Mouse (Mus musculus): ENCODE measurements at regions not wholly inside any gene's neighbourhood (a gene's known extent, or its start where the extent isn't known, plus 50 kb on each side); places are given as distances from the start of the nearest gene placed in this dataset.
"Not testable (repeated sequence)": the region's sequence is repeated elsewhere in the genome, so short reads cannot be mapped to it uniquely, and the experiment has no call there.

DNA sequence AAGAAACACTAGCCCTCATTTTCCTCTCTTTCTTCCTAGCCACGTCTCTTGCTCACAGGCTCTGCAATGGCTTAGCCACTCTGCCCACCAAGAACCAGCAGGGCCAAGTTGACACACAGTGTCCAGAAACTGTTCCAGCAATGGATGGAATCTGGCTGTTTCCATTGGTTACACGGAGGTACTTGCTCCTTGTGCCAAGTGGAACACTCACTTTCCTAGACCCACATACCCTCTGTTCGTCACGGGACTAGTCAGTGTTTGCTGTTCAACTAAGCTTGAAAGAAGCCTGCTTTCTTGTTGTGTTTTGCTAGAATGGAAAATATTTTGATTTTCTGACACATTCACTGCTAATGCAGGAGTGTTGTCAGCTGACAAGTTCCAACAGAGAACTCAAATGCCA is 575.7 kb upstream of the Gulo start:
- DNase-seq (ENCODE audit: low spot score), result no peak

DNA sequence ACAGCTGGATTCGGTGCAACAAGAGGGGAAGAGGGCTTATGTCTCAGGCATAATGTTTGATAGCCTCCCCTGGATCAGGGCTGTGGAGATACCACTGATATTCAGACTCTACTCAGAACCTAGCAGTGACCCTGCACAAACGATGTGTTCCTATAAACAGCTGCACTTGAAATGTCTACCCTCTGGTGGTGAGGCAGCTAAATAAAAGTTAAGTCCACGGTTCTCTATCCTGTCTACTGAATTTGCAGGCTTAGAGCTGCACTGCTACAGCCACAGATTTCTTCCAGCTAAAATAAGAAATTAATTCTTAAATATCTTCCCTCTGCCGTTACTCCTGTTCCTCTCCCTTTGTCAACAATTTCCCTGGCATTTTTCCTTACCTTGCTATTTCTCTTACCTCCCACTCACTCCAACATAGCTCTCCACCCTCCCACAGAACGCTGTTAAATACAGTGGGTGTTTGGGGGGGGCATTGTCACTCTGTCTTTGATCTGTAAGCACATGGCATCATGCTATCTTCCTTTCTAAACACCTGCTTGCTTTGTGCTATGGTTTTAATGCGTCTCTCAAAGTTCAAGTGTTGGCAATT is 571.0 kb upstream of the Gulo start:
- DNase-seq (ENCODE audit: low spot score), result no peak

DNA sequence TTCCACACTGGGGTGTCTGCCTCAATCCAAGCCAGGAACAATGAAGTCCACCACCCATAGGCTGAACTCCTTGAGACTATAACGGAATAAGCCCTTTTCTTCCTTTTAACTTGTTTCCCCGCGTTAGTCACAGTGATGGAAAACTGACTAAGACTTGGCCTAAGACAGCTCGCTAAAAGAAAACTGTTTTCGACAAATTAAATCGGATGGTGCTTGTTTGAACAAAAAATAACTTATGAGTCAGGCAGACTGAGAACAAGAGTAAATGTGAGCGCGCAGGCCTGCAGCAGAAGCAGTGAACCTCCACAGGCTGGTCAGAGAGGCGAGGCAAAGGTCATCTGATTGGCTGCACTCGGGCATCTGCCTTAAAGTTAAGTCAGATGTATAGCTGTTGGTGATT is 557.6 kb upstream of the Gulo start:
- DNase-seq (ENCODE audit: low spot score), result no peak

DNA sequence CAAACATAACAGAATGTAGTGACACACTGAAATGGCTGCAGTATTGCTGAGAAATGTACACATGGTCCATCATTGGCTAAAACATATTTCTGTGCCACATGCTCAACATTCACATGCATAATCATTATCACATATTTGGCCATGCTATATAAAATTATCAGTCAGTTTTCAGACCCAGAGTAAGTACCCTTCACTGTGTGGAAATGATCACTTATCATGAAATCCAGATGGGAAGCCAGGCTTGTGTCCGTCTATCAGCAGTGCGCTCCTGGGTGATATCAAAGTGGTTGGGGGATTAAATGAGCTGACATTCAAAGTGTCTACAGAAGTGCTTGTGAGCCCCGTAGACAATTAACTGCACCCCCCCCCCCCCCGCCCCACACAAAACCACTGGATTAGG is 553.7 kb upstream of the Gulo start:
- no peak for DNase-seq (ENCODE audit: low spot score)

DNA sequence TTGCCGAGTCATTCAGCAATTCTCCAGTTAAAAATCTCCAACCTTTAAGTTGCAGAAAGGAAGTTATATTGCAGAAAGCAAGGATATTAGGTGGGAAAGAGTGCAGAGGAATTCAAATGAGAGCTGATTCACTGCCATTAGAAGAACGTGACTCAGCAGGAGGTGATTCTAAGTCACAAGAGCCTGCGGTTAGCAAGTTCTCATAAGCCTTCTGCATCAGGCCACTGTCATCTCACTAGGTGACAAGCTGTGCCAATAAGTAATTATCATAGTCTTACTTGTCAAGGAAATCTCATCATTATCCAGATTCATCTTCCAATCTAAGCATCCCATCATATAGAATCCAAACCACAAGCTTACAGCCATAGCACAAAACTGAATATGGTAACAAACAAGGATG is 552.7 kb upstream of the Gulo start:
- DNase-seq (ENCODE audit: low spot score), result no peak

DNA sequence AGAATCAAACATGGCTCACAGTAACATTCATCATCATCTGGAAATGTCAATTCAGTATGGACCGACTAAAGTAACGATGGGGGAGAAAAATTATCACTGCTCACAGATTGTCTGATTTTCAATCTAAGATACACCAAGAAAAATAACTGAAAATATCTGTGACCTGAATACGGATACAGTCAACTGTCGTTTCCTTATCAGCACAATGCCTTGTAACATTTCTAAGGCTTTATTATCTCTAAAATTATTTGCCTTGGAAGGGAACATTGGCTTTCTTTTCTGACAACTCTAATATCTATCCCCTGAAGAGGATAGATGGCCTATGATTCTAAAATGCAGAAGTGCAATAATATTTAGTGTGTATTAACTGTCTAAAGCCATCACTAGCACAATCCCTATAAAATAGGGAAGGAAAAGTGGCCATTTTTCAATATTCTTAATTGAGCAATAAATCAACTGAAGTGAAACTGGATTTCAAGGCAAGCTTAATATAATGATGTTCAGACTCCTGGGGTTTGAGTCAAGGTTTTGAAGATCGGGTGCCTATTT is 552.1 kb upstream of the Gulo start:
- no peak for DNase-seq (ENCODE audit: low spot score)

DNA sequence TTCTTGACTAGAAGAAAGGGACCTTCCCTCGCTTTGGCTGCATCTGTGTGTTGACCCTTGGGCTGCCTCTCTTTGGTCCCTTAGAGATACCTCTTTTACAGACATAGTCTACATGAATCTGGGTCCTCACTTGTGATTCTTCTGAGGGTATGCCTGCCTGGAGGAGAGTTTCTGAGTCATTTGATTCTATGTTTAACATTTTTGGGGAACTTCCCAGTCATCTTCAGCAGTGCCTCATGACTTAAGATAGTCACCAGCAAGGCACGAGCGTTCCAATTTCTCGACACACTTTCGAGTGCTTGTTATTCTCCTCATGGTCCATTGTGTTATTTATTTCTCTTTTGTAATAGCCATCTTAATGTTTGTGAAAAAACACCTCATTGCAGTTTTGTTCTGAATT is 549.4 kb upstream of the Gulo start:
- DNase-seq (ENCODE audit: low spot score), result no peak

DNA sequence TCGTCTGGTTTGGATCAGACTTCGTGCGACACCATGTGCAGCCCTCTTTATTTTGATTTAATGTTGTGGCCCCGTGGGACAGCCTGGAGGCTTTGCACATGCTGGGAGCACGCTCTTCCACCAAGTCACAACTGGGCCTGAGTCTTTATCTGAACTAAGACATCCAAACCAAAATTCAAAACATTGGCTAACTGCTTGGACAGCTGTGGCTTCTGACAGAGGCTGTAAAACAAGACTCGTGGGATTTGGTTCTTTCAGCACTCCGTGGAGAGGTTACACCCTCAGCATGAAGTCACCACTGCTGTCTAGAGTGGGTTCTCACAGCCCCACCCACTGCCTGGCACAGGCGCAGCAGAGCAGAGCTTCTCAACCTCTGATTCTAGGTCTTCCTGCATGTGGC is 548.6 kb upstream of the Gulo start:
- DNase-seq (ENCODE audit: low spot score), result no peak

DNA sequence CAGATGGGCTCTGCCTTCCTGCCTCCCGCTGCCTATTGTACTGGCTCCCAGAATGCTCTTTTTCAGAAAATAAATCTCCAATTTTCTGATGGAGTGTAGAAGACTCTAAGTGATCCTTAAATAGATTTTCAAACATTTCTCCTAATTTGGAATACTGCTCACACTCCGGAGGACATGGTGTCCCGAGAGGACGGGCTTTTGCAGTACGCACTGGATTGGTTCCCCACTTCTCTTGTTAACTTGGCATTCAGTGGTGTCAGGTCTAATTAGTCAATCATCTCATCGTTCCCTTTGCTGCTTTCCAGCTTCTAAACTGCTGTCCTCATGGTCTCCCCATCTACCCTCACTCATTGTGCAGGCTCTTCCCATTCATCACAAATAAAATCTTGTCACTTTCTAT is 529.5 kb upstream of the Gulo start:
- no peak for DNase-seq (ENCODE audit: low spot score)

DNA sequence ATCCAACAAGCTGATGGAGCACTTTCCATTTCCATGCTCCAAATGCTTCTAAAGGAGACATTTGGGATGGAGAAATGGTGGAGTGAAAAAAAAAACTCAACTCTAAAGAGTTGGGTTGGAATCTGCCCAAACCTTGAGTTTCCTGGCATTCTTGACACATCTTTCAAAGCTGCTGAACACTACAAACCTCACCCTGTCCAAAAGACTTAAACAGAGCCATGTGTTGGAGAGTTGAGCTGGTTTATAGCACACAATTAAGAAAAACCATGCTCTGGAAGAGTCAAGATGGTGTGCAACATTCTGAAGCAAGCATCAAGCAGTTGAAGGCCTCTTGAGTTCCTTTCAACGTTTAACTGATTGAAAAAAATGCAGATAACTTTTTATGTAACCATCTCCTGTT is 525.7 kb upstream of the Gulo start:
- DNase-seq (ENCODE audit: low spot score), result no peak

DNA sequence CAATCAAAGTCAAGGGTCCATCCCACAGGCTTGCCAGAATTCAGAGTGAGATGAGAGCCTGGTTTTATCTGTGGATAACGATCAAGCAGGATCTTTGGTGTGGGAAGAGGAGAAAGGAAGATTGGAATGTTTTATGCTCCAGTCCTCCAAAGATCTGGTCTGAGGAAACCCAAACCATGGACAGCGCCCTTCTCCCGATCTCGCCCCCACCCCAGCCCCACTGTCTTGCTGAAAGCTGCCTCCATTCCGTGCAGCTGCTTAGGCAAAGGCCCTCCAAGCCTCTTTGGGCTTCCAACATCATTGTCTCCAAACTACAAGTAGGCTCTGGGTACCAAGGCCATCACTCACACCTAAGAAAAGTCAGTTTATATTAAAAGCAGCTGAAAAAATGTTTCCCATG is 519.1 kb upstream of the Gulo start:
- no peak for DNase-seq (ENCODE audit: low spot score)

DNA sequence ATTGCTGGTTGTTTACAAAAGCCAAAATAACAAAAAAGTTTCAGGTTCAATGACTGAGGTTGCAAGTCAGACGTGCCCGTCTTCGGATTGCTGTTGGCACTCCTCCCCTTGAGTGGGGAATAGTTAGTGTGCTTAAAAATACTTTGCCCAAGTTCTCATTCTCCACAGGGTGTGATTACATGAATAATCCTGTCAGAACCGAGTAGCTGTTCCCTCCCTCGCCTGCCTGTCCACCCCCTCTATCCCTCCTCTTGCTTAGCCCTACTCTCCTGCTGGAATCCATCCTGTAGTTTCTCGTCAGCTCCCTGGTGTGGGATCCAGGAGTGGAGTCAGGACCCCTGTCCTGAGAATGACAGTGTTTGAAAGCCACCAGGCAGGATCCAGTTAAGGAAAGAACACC is 518.1 kb upstream of the Gulo start:
- no peak for DNase-seq (ENCODE audit: low spot score)

DNA sequence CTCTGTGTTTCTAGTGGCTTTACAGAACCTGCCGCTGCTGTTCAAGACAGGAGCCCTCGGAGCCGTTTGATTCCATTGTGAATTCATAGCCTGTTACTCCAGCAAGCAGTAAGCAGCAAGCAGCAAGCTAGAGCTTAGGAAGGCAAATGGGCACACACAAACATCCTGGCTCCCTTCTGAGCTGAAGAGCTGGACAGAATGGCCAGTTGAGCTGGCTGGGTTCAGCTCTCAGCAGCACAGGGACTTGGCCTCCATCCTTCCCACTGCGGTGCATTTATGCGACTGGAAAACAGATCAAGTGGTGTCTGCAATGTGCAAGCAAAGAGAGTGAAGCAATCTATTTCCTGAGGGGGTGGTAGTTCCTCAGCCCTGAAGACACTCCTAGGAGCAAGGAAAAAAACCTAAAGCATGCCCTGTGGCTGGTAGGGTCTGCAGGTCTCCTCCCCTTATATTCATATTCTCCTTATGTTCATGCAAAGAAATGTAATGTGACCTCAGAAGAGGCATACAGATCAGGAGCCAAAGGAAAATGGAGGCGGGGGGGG is 513.9 kb upstream of the Gulo start:
- DNase-seq (ENCODE audit: low spot score), result no peak

DNA sequence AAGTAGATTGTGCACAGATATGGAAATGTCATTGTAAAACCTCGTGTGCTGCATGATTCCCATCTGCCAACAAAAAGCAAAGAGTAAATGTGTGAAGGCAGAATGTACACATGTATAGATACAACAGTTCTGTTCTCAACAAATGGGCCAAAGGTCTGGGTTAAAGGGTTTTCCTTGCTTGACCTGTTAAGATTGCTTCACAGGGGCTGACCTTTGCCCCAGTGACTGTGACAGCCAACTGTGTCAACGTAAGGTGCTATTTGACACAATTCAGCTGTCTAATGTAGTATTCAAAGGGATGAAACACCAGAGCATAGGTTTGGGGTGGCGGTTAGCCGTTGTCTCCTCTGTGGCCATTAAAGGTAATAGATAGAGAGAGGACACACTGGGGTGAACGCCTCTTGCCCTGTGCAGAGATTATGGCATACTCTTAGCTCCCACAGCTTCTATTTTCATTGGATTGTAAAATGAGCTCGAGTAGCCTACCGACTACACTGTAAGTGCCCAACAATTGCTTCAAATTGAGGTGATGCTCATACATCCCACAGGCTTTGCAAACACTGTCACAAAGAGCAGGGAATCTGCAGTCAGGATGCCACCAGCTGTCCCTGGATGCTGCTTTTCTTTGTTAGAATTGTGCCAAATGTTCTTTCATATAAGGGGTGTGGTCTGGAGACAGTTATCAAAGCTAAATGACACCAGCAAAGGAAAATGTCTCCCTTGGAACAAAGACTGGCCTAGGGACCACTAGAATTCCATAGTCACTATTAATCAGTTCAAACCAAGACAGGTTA is 513.0 kb upstream of the Gulo start:
- DNase-seq (ENCODE audit: low spot score), result no peak

DNA sequence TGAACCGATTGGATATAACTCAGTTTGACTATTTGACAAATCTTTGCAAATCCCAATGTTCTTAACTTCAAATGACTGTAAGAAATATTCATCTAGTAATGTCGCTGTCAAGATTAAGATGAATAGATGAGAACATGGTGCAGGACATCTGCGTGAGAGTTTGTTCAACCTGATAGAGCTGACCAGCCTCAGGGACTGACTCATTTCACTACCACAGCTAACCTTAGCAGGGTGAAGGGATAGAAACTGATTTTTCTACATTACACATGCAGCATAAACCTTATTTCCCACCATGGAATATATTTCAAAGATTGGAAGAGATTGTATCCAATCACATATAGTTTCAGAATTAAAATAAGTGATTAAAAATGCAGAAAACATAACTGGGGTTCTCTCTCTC is 507.8 kb upstream of the Gulo start:
- no peak for DNase-seq (ENCODE audit: low spot score)

DNA sequence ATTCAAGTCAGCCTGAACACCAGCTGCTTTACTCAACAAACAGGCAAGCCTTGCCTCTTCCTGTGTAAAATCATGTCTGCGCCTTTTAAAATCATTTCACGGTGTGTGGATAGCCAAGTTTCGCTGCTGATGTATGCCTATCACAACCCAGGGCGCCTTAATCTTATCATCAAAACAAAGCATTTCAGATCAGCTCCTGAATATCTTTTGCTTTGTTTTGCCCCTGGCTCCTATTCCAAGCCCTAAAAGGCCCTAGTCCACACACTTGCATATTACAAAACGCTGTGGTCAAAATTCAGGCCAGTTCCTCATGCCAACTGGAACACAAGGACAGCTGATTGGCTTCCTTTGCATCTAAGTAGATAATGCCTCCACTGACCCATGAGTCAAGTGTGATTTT is 501.7 kb upstream of the Gulo start:
- no peak for DNase-seq (ENCODE audit: low spot score)

DNA sequence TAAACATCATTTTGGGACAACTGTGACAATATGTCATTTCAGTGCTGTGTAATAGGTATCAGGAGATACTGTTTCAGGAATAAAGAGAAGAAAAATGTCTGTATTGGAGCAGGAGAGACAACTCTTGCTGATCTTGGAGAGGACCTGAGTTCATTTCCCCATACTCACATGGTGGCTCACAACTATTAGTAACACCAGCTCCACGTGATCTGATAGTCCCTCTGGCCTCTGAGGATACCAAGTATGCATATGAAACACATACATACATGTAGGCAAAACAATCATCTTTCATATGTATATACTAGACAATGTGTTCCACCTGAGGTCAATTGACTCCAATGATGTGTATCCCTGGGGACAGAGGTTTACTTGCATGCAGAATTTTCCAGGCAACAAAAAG is 501.2 kb upstream of the Gulo start:
- DNase-seq (ENCODE audit: low spot score), result no peak

DNA sequence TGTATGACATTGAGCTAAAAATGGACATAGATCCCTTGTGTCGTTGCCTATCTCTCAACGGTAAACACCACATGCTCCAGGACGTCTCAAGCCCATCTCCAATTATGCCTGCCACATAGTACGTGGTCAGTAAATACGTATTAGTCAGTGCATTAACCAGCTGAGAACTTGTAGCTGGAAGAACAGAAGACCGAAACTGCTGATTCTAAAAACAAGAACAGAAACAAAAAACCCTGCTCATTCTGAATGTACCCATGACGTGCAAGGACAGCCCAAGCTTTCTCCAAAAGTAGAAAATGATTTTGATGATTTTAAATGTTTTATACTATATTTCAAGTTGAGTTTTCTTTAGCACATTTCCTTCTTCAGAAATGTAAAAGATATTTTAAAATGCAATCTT is 500.7 kb upstream of the Gulo start:
- no peak for DNase-seq (ENCODE audit: low spot score)

DNA sequence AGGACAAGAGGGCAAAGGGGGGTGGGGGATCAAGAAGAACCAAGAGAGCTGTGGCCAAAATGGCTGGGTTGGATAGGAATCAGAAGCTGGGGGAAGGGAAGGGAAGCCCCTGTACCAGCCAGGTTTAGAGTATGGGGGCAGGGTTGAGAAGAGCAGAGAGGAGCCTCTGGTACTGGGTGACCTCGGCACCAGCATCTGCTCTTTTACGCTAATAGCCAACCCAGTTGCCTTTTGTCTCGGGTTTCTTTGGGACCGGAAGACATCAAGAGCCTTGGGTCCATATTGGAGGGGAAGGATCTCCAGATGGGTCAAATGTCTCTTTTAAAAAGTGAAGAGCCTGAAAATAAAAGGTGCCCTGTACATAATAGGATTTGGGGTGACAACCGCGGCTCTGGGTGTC is 493.0 kb upstream of the Gulo start:
- no peak for DNase-seq (ENCODE audit: low spot score)

DNA sequence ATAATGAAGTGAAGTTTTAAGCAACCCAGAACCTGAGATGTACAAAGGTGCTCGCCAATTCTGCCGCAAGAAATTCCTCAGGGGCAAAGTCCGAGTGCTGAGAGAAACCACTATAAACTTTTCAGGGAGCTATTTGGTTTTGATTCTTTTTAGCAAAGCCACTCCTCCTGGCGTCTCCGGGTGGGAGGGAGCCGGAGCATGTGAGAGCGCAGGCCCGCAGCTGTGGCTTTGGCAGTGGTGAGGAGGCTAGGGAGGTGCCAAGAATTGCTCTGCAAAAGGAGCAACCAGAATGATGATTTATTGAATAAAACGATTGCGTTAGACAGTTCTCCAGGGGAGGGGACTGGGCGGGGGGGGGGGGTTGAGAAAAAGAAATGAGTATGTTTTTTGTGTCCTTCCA is 490.9 kb upstream of the Gulo start:
- peak; percentile 24 for DNase-seq (ENCODE audit: low spot score)

DNA sequence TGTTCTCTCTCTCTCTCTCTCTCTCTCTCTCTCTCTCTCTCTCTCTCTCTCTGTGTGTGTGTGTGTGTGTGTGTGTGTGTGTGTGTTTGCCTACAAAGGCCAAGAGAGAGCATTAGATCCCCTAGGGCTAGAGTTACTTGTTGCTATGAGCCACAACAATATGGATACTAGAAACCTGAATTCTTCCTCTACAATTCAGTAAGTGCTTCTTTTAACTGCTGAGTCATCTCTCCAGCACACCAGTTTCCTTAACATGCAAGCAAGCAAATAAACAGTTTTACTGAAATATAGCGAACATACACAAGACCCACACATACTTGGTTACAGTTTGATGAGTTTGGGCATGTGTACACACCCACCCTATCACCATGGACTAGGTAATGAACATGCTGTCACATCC is 486.1 kb upstream of the Gulo start:
- DNase-seq (ENCODE audit: low spot score), result no peak

DNA sequence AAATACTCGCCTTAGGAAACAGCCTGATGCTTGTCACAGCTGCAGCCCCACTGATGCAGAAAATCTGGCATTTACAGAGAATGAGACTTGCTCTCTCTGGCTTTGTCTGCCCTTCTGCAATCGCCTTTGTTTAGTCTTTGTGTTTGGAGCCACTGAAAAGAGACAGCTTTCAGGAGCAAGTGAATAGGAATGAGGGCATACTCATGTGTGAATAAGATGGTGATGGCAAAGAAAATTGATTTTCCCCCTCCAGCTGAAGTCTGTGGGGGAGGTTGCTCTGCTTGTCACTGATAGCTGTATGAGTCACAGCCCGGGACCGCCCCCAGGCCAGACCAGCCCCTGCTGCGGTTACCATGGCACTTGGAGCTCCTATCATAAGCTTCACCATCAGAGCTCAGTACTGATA is 485.5 kb upstream of the Gulo start:
- no peak for DNase-seq (ENCODE audit: low spot score)

DNA sequence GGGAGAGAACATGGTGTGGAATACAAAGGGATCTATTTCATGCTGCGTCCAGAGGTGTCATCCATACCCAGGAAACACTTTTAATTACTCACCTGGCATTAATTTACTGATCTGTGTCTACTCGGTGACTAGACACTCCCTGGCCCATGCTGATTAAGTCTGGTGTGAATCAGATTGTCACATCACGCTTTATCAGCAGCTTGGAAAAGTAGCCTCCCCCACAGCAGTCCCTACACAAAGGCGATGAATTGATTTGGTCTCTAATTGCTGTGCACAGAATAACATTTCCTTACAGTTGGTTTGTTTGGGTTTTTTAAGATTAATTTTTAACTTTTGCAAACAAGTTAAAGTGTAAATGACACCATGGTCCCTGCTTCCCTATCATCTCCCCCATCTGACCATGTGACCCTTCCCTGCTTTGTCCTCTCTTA is 484.7 kb upstream of the Gulo start:
- no peak for DNase-seq (ENCODE audit: low spot score)

DNA sequence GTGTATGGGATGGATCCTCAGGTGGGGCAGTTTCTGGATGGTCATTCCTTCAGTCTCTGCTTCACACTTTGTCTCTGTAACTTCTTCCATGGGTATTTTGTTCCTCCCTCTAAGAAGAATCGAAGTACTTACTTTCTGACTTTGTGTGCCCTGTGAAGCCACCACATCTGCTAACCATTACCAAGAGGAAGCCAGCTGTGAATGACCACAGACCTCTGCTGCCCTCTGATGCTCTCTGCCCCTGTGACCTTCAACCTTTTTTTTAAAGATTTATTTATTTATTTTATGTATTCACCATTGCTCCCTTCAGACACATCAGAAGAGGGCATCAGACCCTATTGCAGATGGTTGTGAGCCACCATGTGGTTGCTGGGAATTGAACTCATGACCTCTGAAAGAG is 475.7 kb upstream of the Gulo start:
- not testable (repeated sequence) for DNase-seq (ENCODE audit: low spot score)

Measured in testis, postnatal 14 days (tissue).